Mouse (Mus musculus) forebrain, embryonic 12.5 days (tissue): ENCODE measurements around the gene Rsbn1. TPM values are rescaled to one million over a fixed set of nuclear protein-coding genes. Genes with fewer than 3 reads are reported as not detected.

Experiments used
- ATAC-seq: fragments of 200-750 bp; cut with Nextera tagmentation; 2 replicates; pipeline ENCODE4 v1.8.0; 2017; ENCODE audit warnings: moderate TSS enrichment; ENCODE audit not compliant: low FRiP score
- H3K27ac ChIP-seq: fragments of 300-500 bp; sonication (generic); 2 replicates; pipeline ENCODE4 v1.5.1; 2016; ENCODE audit warnings: mild to moderate bottlenecking
- H3K27me3 ChIP-seq: fragments of 300-500 bp; sonication (generic); 2 replicates; pipeline ENCODE4 v1.6.1; 2016; ENCODE audit warnings: mild to moderate bottlenecking
- H3K36me3 ChIP-seq: fragments of 300-500 bp; sonication (generic); replicated peaks from 2 replicates; pipeline ENCODE4 v1.6.1; 2016; ENCODE audit warnings: mild to moderate bottlenecking
- H3K4me1 ChIP-seq: fragments of 300-500 bp; sonication (generic); 2 replicates; pipeline ENCODE4 v1.6.1; 2016
- H3K4me2 ChIP-seq: fragments of 300-500 bp; sonication (generic); 2 replicates; pipeline ENCODE4 v1.6.1; 2016; ENCODE audit warnings: mild to moderate bottlenecking, moderate library complexity
- H3K4me3 ChIP-seq: fragments of 300-500 bp; sonication (generic); replicated peaks from 2 replicates; pipeline ENCODE4 v1.5.1; 2016; ENCODE audit warnings: mild to moderate bottlenecking
- H3K9ac ChIP-seq: fragments of 300-500 bp; sonication (generic); 2 replicates; pipeline ENCODE4 v1.6.1; 2016; ENCODE audit warnings: mild to moderate bottlenecking
- H3K9me3 ChIP-seq: fragments of 300-500 bp; sonication (generic); 2 replicates; pipeline ENCODE4 v1.6.1; 2016
- WGBS: fragments of 180-500 bp; shearing (Covaris S2); methylation state at CpG from one replicate; pipeline ENCODE4 v1.1.7; 2016; 5-methylcytosine and 5-hydroxymethylcytosine counted together
- polyA plus RNA-seq: library from polyadenylated mRNA; unstranded; fragments of >200 nt; fragmentation: Nextera tagmentation; extraction: Ambion mirVana; gene quantifications from 2 replicates; pipeline ENCODE4 v1.2.1, GENCODE M21; 2016

Rsbn1 gene
- polyA plus RNA-seq, 1 experiment from 2014 or later = 23.2 TPM

DNA sequence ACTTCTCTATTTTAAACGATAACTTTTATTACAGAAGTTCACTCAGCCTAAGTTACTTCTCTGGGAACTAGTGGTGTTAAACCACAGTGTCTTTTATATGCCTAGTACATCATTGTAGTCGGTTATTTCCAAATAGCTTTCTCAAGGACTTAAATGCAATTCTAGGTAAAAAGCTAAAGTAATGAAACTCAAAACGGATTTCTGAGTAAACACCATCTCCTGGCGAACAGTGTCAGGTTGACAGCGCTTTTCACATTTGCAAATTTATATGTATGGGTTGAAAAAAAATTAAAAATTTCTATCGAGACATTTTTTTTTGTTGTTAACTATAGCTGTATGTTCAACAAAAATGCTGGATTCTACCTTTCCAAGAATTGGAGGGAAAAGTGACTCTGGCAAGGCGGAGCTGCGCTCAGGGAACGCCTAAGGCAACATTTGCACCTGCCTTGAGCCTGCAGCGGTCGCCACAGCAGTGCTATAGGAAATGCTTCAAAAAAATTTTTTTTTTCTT, 414 bp upstream of the Rsbn1 start:
- H3K27me3 ChIP-seq = no peaks in the 10 kb centered on the region
- ATAC-seq = peak; percentile 24; the same call in 1 of the 2 replicates
- H3K36me3 ChIP-seq = no peaks in the 10 kb centered on the region
- H3K4me3 ChIP-seq = peak overlapping the region; percentile 97
- 6% methylated on average over 11 of the region's 11 CpGs for WGBS
- H3K9ac ChIP-seq = peak overlapping the region; percentile 41
- H3K27ac ChIP-seq = peak overlapping the region; percentile 91
- H3K4me1 ChIP-seq = peaks cover 14% of the 10 kb centered on the region
- peak overlapping the region; percentile 56 for H3K4me2 ChIP-seq
- H3K9me3 ChIP-seq = no peaks in the 10 kb centered on the region

DNA sequence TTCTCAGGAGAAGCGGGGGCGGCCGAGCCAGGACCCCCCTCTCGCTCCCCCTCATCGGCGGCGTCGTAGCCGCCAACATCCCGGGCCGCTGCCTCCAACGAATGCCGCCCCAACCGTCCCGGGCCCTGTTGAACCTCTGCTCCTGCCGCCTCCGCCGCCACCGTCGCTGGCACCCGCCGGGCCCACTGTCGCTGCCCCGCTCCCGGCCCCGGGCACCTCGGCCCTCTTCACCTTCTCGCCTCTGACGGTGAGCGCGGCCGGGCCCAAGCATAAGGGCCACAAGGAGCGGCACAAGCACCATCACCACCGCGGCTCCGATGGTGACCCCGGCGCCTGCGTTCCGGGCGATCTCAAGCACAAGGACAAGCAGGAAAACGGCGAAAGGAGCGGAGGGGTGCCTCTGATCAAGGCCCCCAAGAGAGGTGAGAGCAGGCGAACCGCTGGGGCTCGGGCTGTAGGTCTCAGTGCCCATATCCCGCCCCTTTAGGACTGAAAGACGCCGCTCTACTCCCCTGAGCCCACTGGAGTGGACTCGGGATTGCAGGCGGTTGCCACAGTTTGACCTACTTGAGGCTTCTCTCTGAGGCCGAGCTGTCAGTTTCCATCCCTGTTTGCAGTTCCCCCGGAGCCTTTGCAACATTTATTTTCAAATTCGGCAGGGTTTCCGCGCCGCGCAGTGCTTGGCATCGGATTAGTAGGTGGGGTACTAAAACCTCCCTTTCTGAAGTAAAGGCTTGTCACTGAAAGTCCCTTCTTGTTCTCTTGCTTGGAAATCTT, 1.0 kb downstream of the Rsbn1 start:
- H3K9ac ChIP-seq = peak overlapping the region; percentile 96
- peak overlapping the region; percentile 97 for H3K4me3 ChIP-seq
- WGBS = under 1% methylated on average over 59 of the region's 60 CpGs
- no peaks in the 10 kb centered on the region for H3K27me3 ChIP-seq
- peak; percentile 54 for ATAC-seq
- H3K9me3 ChIP-seq = no peaks in the 10 kb centered on the region
- H3K4me2 ChIP-seq = peak overlapping the region; percentile 67
- H3K4me1 ChIP-seq = peaks cover 14% of the 10 kb centered on the region
- peak overlapping the region; percentile 94 for H3K27ac ChIP-seq
- H3K36me3 ChIP-seq = no peaks in the 10 kb centered on the region

DNA sequence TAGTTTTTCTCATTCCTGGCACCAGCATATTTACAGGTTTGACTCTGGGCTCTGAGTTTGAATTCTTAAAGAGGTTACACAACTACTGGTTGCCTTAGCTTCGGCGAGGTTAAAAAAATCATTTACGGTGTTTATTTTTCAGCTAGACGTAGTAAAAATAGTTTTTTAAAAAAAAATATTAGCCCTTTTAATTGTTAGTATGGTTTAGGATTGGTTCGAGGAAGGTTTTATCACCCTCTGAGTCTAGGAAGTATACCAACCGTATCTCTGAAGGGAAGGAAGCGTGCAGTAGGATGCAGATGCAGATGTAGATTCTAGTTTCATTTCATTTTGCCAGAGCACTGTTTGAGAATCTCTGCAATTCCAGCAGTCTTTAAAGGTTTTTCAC, 1.6 kb downstream of the Rsbn1 start:
- 11% methylated on average over 7 of the region's 7 CpGs for WGBS
- Histone ChIP-seq H3K36me3 (no peaks in the 10 kb centered on the region), H3K4me3 (peak overlapping the region; percentile 97), H3K4me1 (peaks cover 14% of the 10 kb centered on the region), H3K9me3 (no peaks in the 10 kb centered on the region), H3K27ac (peak overlapping the region; percentile 94; the same call in 1 of the 2 replicates), H3K4me2 (peak overlapping the region; percentile 67), H3K9ac (peak overlapping the region; percentile 96), H3K27me3 (no peaks in the 10 kb centered on the region)
- no peak for ATAC-seq

DNA sequence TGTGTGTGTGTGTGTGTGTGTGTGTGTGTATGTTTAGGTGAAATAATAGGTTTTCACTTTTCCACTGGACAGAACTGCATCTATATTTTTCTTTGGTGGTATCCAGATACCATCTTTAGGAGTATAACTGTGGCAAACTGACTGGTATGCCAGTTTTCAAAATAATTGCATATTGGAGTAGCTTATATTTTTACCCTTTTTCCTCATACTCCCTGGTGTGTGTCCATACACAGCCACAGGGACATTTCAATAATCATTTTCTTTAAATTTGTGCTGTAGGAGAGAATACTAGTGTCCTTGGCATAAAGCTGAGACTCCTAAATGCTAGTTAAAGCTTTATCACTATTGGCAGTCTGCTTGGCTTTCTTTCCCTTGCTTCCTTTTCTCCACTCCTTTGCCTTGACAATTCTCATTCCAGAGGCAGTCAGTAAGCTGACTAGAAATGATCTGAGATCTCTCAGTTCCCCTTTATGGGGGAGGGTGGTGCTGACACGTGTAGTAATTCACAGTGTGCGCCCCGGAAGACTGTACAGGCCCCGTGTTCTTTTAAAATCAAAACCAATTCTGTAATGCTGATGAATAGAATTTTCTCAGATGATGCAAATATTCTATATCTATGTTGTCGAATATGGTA, 2.4 kb downstream of the Rsbn1 start:
- H3K4me1 ChIP-seq = peaks cover 14% of the 10 kb centered on the region
- WGBS = 65% methylated on average over 5 of the region's 5 CpGs
- H3K4me3 ChIP-seq = peak overlapping the region; percentile 97
- H3K4me2 ChIP-seq = peak overlapping the region; percentile 67
- H3K27me3 ChIP-seq = no peaks in the 10 kb centered on the region
- no peaks in the 10 kb centered on the region for H3K9me3 ChIP-seq
- H3K36me3 ChIP-seq = no peaks in the 10 kb centered on the region
- peak overlapping the region; percentile 36; the same call in 1 of the 2 replicates for H3K9ac ChIP-seq
- H3K27ac ChIP-seq = no peak overlapping the region
- no peak for ATAC-seq

DNA sequence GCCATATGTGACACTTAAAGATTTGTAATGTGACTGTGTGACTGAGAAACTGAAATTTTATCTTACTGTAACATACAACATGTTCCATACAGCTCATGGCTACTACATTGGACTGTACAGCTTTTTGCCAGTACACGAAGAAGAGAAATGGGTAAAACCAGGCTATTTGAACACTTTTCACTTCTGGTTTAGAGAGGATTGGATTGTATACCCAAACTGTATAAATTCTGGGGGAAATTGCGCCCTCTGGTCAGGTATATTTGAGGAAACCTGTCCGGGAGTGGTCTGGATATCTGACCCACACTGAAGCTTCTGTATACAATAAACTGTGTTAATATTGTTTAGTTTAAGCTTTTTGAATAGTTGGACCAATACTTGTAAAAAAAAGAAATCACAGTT, 2.9 kb downstream of the Rsbn1 start:
- Histone ChIP-seq H3K36me3 (no peaks in the 10 kb centered on the region), H3K9me3 (no peaks in the 10 kb centered on the region), H3K9ac (peak overlapping the region; percentile 36; the same call in 1 of the 2 replicates), H3K4me3 (peak overlapping the region; percentile 97), H3K27me3 (no peaks in the 10 kb centered on the region), H3K4me1 (peaks cover 14% of the 10 kb centered on the region), H3K4me2 (peak overlapping the region; percentile 67), H3K27ac (no peak overlapping the region)
- no peak for ATAC-seq
- WGBS = 78% methylated on average over 3 of the region's 3 CpGs

DNA sequence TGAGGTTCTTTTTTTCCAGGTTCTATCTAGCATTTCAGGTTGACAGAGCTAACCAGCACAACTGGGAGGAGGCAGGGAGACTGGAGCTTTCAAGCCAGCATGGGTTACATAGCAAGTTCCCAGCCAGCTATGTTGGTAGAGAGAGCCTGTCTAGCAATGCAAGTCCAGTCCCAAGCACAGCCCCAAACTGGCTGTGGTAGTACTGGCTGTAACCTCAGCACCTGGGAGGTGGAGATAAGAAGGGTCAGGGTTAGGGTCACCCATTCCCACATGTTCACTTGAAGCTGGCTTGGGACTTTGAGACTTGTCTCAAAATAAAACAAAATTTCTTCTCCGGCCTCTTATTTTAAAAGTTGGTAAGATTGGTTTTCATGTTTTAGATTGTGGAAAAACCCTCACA, 6.2 kb downstream of the Rsbn1 start:
- no peak overlapping the region for H3K4me2 ChIP-seq
- H3K4me3 ChIP-seq = no peak overlapping the region
- no peaks in the 10 kb centered on the region for H3K9me3 ChIP-seq
- no peak for ATAC-seq
- peaks cover 21% of the 10 kb centered on the region for H3K4me1 ChIP-seq
- 100% methylated on average over 1 of the region's 1 CpGs for WGBS
- no peaks in the 10 kb centered on the region for H3K36me3 ChIP-seq
- H3K9ac ChIP-seq = no peak overlapping the region
- H3K27me3 ChIP-seq = no peaks in the 10 kb centered on the region
- H3K27ac ChIP-seq = no peak overlapping the region

DNA sequence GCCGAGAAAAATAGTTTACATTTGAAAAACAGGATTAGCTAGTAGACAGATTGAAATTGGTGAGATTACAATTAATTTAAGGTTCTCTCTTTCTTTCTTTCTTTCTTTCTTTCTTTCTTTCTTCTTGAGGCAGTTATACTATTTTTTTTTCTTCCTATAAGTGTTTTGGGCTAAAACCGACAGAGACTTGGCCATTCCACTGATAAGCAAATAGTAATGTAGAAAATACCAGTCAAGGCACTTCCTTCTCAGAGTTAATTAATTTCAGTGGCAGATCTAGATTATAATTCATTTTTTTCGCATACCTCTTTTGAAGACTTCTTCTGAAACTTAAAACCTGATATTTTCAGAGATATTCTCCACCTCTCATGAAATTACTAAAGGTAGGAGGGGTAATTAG, 11.4 kb downstream of the Rsbn1 start:
- Histone ChIP-seq H3K4me3 (no peak overlapping the region), H3K36me3 (0 out of 2 replicates have a peak, but pooled peaks cover 5% of the 10 kb centered on the region), H3K9me3 (no peaks in the 10 kb centered on the region), H3K27ac (no peak overlapping the region), H3K4me2 (no peak overlapping the region), H3K4me1 (peaks cover 10% of the 10 kb centered on the region), H3K27me3 (no peaks in the 10 kb centered on the region), H3K9ac (no peak overlapping the region)
- 55% methylated on average over 3 of the region's 3 CpGs for WGBS
- no peak for ATAC-seq

DNA sequence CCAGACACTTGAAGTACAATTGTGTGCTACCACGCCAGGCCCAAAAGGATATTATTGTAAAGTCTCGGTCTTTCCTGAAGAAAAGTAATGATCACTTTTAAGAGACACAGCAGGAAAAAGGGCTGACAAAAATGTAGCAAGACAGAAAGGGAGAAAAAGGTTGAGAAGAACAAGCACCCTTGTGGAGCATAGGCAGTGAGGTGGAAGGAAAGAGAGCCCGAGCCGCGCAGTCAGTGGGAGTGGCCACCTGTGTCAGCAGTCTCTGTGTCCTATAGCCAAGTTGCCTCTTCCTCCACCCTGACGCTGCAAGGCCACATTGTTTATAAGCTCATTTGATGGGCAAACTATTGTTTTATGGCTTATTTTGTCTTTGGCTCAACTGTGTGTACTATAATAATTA, 13.6 kb downstream of the Rsbn1 start:
- H3K27ac ChIP-seq = no peak overlapping the region
- no peak overlapping the region for H3K4me3 ChIP-seq
- ATAC-seq = no peak
- WGBS = 26% methylated on average over 6 of the region's 6 CpGs
- H3K4me1 ChIP-seq = peaks cover 10% of the 10 kb centered on the region
- no peak overlapping the region for H3K9ac ChIP-seq
- H3K9me3 ChIP-seq = no peaks in the 10 kb centered on the region
- no peaks in the 10 kb centered on the region for H3K27me3 ChIP-seq
- H3K4me2 ChIP-seq = no peak overlapping the region
- peaks cover 19% of the 10 kb centered on the region for H3K36me3 ChIP-seq

DNA sequence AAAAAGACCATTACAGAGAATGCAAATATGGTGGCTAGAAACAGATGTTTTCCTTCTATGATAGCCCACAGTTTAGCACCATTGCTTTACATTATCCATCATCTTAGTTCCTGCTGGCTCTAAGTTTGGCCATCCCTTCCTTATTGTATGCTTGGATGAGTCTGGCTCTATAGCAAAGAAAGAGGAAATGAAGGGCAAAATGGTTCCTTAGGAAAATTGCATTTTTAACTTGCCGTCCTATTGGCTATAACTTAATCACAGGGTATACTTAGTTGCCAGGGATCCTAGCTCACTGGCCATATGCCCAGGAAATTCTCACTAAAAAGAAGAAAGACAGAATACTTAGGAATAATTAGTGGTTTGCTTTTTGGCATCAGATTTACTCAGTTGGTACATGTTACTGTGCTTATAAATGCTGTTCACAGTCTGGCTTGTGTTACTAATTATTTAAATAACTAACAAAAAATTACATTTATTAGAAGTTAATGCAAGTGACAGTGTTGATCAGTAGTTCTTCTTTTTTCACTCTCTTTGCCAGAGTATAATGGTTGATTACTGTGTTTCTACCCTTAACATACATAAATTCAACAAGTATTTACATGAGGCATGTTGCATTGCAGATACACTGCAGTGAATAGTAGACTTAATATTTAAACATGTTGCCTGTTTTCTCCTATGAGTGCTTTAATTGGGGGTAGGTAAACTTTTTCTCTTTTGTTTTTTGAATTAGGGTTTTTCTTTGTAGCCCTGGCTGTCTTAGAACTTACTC, 31.1 kb downstream of the Rsbn1 start:
- Histone ChIP-seq H3K4me2 (no peak overlapping the region), H3K4me1 (0 out of 2 replicates have a peak, but pooled peaks cover 3% of the 10 kb centered on the region), H3K36me3 (no peaks in the 10 kb centered on the region), H3K4me3 (no peak overlapping the region), H3K27ac (no peak overlapping the region), H3K27me3 (no peaks in the 10 kb centered on the region), H3K9me3 (no peaks in the 10 kb centered on the region), H3K9ac (no peak overlapping the region)
- 68% methylated on average over 1 of the region's 1 CpGs for WGBS
- ATAC-seq = peak; percentile 39; the same call in 1 of the 2 replicates

DNA sequence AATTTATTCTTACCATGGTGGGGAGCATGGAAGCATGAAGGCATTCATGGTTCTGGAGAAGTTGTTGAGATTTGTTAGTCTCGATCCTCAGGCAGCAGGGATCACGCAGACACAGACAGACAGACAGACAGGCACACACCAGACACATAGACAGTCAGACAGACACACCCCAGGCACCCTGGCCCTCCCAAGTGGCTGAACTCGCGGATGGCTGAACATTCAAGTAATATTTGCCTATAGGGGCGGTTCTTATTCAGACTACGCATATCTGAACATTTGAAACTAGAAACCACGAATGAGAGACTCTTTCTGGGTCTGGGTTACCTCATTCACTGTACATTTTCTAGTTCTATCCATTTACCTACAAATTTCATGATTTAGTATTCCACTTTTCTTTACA, 34.7 kb downstream of the Rsbn1 start:
- no peak overlapping the region for H3K27ac ChIP-seq
- H3K9ac ChIP-seq = no peak overlapping the region
- WGBS = 92% methylated on average over 7 of the region's 7 CpGs
- H3K27me3 ChIP-seq = no peaks in the 10 kb centered on the region
- no peaks in the 10 kb centered on the region for H3K36me3 ChIP-seq
- no peak overlapping the region for H3K4me2 ChIP-seq
- no peak overlapping the region for H3K4me3 ChIP-seq
- ATAC-seq = no peak
- H3K9me3 ChIP-seq = no peaks in the 10 kb centered on the region
- H3K4me1 ChIP-seq = 0 out of 2 replicates have a peak, but pooled peaks cover 3% of the 10 kb centered on the region

DNA sequence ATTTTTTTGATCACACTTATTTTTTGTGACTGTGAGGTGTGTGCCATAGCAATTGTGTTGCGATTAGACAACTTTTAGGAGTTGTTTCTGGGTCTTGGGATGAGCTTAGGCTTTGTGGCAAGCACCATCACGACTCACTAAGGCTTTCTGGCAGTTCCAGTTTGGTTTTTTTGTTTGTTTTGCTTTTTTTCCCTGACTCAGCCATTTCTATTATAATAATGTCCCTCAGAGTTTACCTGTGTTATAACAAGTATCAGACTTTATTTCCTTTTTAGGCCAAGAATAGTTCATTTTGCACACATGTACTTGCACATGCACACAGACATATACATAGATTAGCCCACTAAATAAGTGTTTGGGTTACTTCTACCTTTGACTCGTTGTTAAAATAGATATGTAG, 46.7 kb downstream of the Rsbn1 start:
- Histone ChIP-seq H3K4me1 (no peaks in the 10 kb centered on the region), H3K9ac (no peak overlapping the region), H3K4me2 (no peak overlapping the region), H3K27ac (no peak overlapping the region), H3K36me3 (peaks cover 22% of the 10 kb centered on the region), H3K27me3 (no peaks in the 10 kb centered on the region), H3K9me3 (no peaks in the 10 kb centered on the region), H3K4me3 (no peak overlapping the region)
- 92% methylated on average over 3 of the region's 3 CpGs for WGBS
- ATAC-seq = no peak

DNA sequence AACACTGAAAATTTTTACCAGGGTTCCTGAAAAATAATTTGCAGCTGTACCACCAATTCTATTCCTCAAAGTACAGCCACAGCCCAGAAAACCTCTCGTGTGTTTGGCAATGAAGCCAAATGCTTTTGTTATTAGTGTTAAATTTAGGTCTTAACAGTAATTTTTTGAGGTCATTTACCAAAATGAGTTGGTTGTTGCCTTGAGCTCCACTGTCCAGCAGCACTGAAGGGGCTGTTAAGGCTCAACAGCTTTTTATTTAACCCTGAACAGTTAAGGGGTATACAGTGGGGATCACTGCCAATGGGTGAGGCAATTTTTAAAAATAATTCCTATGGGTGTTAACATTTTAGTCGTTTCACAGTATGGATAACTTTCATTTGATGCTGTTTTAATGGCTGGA, 53.3 kb downstream of the Rsbn1 start:
- no peak for ATAC-seq
- peak overlapping the region; percentile 88 for H3K9ac ChIP-seq
- peak overlapping the region; percentile 98 for H3K27ac ChIP-seq
- 17% methylated on average over 2 of the region's 2 CpGs for WGBS
- H3K4me2 ChIP-seq = peak overlapping the region; percentile 84
- no peaks in the 10 kb centered on the region for H3K9me3 ChIP-seq
- peaks cover 25% of the 10 kb centered on the region for H3K36me3 ChIP-seq
- H3K4me3 ChIP-seq = peak overlapping the region; percentile 91
- H3K27me3 ChIP-seq = no peaks in the 10 kb centered on the region
- peaks cover 13% of the 10 kb centered on the region for H3K4me1 ChIP-seq
